9 mouse cellular contexts compared by ENCODE assay signal in the genomic region with DNA sequence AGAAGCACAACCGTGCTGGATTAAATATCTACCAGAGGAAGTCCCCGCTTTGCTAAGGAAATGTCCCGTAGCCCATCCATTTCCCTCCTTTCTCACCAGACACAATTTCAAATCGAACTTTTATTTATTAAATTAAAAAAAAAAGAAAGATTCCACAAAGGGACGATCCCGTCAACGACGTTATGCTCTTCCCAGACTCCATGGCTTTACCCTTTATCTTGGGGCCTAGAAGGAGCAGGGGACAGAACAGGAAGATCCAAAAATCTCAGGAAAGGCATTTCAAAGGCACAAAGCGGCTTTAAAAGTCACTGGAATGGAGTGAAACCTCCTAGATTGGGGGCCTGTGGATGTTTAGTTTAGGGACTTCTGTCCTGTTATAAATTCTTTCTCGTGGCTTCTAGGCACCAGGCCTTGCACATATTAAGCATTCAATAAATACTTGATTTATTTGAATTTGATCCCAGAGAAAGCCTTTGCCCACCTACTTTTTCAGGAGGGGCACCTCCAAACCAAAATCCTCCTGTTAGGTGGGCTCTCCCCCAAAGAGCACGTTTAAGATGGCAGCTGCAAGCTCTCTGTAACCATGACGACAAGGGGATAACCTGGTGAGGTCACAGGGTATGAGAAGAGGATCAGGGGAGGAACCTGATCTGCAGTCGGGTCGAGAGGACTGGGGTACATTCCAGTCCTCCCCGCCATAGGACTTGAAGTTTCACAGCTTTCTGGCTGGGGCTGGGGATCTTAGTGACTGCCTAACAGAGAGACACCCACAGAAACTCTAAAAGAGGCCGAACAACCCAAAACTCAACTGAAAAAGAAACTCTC. TPM values are rescaled to one million over a fixed set of nuclear protein-coding genes. Genes with fewer than 3 reads are reported as not detected.
DNase-seq lines count a peak whose midpoint lies in the region; ATAC-seq lines count a peak whose summit lies in the region.
"Had no signal": no experiment of that assay in that cellular context is flagged by ENCODE, and none has a peak within 500 bp of the region (broad histone marks: within the 10 kb centered on the region; RNA-seq: fewer than 3 reads in every experiment).

No protein-coding gene starts in this region.

- no peak for DNase-seq in kidney, adult 9 months
- peak; percentile 44 for DNase-seq in embryo, embryonic 9.5 days (ENCODE audit: extremely low spot score)
- DNase-seq in hindbrain, embryonic 14.5 days (ENCODE audit: low spot score): no peak
- DNase-seq in cerebellum, postnatal 14 days: no peak
- DNase-seq in spleen, postnatal 14 days (ENCODE audit: low spot score in 2 of 2): no peak
- no peak for DNase-seq in layer of hippocampus, adult 8-10 months (ENCODE audit: low spot score in 2 of 2)

- H3K9me3 ChIP-seq in kidney, embryonic 15.5 days (replicated peaks): no peaks in the 10 kb centered on the region
- no peaks in the 10 kb centered on the region for H3K9me3 ChIP-seq in hindbrain, embryonic 14.5 days (ENCODE audit: control insufficient read depth, low read length)
- no peaks in the 10 kb centered on the region for H3K9me3 ChIP-seq in midbrain, embryonic 15.5 days

- no peak; the same call in 1 of the 2 replicates for ATAC-seq in kidney, embryonic 15.5 days (replicated peaks; ENCODE audit: low FRiP score)
- ATAC-seq in hindbrain, embryonic 14.5 days (ENCODE audit: low FRiP score): no peak
- no peak for ATAC-seq in midbrain, embryonic 15.5 days (replicated peaks)

- no peaks in the 10 kb centered on the region for H3K36me3 ChIP-seq in kidney, embryonic 15.5 days
- no peaks in the 10 kb centered on the region for H3K36me3 ChIP-seq in hindbrain, embryonic 14.5 days (replicated peaks; ENCODE audit: control insufficient read depth, insufficient read depth)
- H3K36me3 ChIP-seq in midbrain, embryonic 15.5 days (replicated peaks): no peaks in the 10 kb centered on the region

- H3K27ac ChIP-seq in kidney, embryonic 15.5 days: peak overlapping the region; percentile 92
- H3K27ac ChIP-seq in hindbrain, embryonic 14.5 days: 0 out of 2 replicates have a peak overlapping the region, but pooled peaks have one; percentile 5
- H3K27ac ChIP-seq in midbrain, embryonic 15.5 days: no peak overlapping the region

- WGBS in kidney, embryonic 15.5 days: 38% methylated on average over 16 of the region's 16 CpGs
- 26% methylated on average over 16 of the region's 16 CpGs for WGBS in hindbrain, embryonic 14.5 days
- 27% methylated on average over 16 of the region's 16 CpGs for WGBS in midbrain, embryonic 15.5 days

- peaks cover 41% of the 10 kb centered on the region for H3K4me1 ChIP-seq in kidney, embryonic 15.5 days
- H3K4me1 ChIP-seq in hindbrain, embryonic 14.5 days (replicated peaks; ENCODE audit: control insufficient read depth, insufficient read depth, low read length): peaks cover 21% of the 10 kb centered on the region
- H3K4me1 ChIP-seq in midbrain, embryonic 15.5 days: peaks cover 25% of the 10 kb centered on the region

- H3K27me3 ChIP-seq in kidney, embryonic 15.5 days: peaks cover 31% of the 10 kb centered on the region
- peaks cover 42% of the 10 kb centered on the region for H3K27me3 ChIP-seq in hindbrain, embryonic 14.5 days (ENCODE audit: control insufficient read depth, insufficient read depth, low read length)
- peaks cover 38% of the 10 kb centered on the region for H3K27me3 ChIP-seq in midbrain, embryonic 15.5 days (replicated peaks)

- H3K4me2 ChIP-seq in kidney, embryonic 15.5 days: peak overlapping the region; percentile 79
- peak overlapping the region; percentile 83 for H3K4me2 ChIP-seq in hindbrain, embryonic 14.5 days (replicated peaks)
- H3K4me2 ChIP-seq in midbrain, embryonic 15.5 days: peak overlapping the region; percentile 99; the same call in 1 of the 2 replicates

- H3K4me3 ChIP-seq in kidney, embryonic 15.5 days (replicated peaks): peak overlapping the region; percentile 47; the same call in 1 of the 2 replicates
- no peak overlapping the region; the same call in 1 of the 2 replicates for H3K4me3 ChIP-seq in hindbrain, embryonic 14.5 days (replicated peaks; ENCODE audit: low read length)
- no peak overlapping the region for H3K4me3 ChIP-seq in midbrain, embryonic 15.5 days

- H3K9ac ChIP-seq in kidney, embryonic 15.5 days: peak overlapping the region; percentile 58; the same call in 1 of the 2 replicates
- H3K9ac ChIP-seq in hindbrain, embryonic 14.5 days: peak overlapping the region; percentile 63; the same call in 1 of the 2 replicates
- no peak overlapping the region for H3K9ac ChIP-seq in midbrain, embryonic 15.5 days

RNA-seq across cellular contexts. Expression of a gene that starts 6.1 kb away (rescaled TPM):
- polyA plus RNA-seq in kidney, embryonic 15.5 days (2015; fragmentation: Nextera tagmentation; extraction: Ambion mirVana): 83.2 and 83.7 TPM in 2 replicates
- 30.7 and 33.8 TPM in 2 replicates for polyA plus RNA-seq in hindbrain, embryonic 14.5 days (2014; fragmentation: Nextera tagmentation; extraction: Ambion mirVana)
- 37.4 and 37.9 TPM in 2 replicates for polyA plus RNA-seq in midbrain, embryonic 15.5 days (2015; fragmentation: Nextera tagmentation; extraction: Ambion mirVana)
- total RNA-seq in layer of hippocampus, adult 8-10 months (2022): 10 to 100 TPM; 20.6 to 33.5 (median 24.7) TPM

RNA-seq across cellular contexts. Expression of a gene that starts 10.3 kb away (rescaled TPM):
- polyA plus RNA-seq in kidney, embryonic 15.5 days (2015; fragmentation: Nextera tagmentation; extraction: Ambion mirVana): 1.3 and 5.9 TPM in 2 replicates
- 0.64 and 0.82 TPM in 2 replicates for polyA plus RNA-seq in hindbrain, embryonic 14.5 days (2014; fragmentation: Nextera tagmentation; extraction: Ambion mirVana)
- 0.09 and 0.26 TPM in 2 replicates for polyA plus RNA-seq in midbrain, embryonic 15.5 days (2015; fragmentation: Nextera tagmentation; extraction: Ambion mirVana)
- total RNA-seq in layer of hippocampus, adult 8-10 months (2022): under 1 TPM; 0.37 to 0.78 (median 0.59) TPM
- total RNA-seq: MEL had no signal

RNA-seq across cellular contexts. Expression of a gene that starts 25.2 kb away (rescaled TPM):
- polyA plus RNA-seq in kidney, embryonic 15.5 days (2015; fragmentation: Nextera tagmentation; extraction: Ambion mirVana): 106 and 122 TPM in 2 replicates
- polyA plus RNA-seq in hindbrain, embryonic 14.5 days (2014; fragmentation: Nextera tagmentation; extraction: Ambion mirVana): 77.4 and 78.4 TPM in 2 replicates
- polyA plus RNA-seq in midbrain, embryonic 15.5 days (2015; fragmentation: Nextera tagmentation; extraction: Ambion mirVana): 91.8 and 103 TPM in 2 replicates
- total RNA-seq in layer of hippocampus, adult 8-10 months (2022): 10 to 100 TPM; 66.5 to 76.4 (median 71.6) TPM

RNA-seq across cellular contexts. Expression of a gene that starts 30.8 kb away (rescaled TPM):
- 382 and 393 TPM in 2 replicates for polyA plus RNA-seq in kidney, embryonic 15.5 days (2015; fragmentation: Nextera tagmentation; extraction: Ambion mirVana)
- 518 and 626 TPM in 2 replicates for polyA plus RNA-seq in hindbrain, embryonic 14.5 days (2014; fragmentation: Nextera tagmentation; extraction: Ambion mirVana)
- polyA plus RNA-seq in midbrain, embryonic 15.5 days (2015; fragmentation: Nextera tagmentation; extraction: Ambion mirVana): 450 and 466 TPM in 2 replicates
- 100 to 1,000 TPM; 400 to 493 (median 445) TPM for total RNA-seq in layer of hippocampus, adult 8-10 months (2022)

RNA-seq across cellular contexts. Expression of a gene that starts 49.2 kb away (rescaled TPM):
- 10.8 and 11.1 TPM in 2 replicates for polyA plus RNA-seq in kidney, embryonic 15.5 days (2015; fragmentation: Nextera tagmentation; extraction: Ambion mirVana)
- 5.3 and 6.2 TPM in 2 replicates for polyA plus RNA-seq in hindbrain, embryonic 14.5 days (2014; fragmentation: Nextera tagmentation; extraction: Ambion mirVana)
- polyA plus RNA-seq in midbrain, embryonic 15.5 days (2015; fragmentation: Nextera tagmentation; extraction: Ambion mirVana): 3.4 and 4.1 TPM in 2 replicates
- 10 to 100 TPM; 27.4 to 30.1 (median 28.8) TPM for total RNA-seq in layer of hippocampus, adult 8-10 months (2022)
